Mouse (Mus musculus) lung, postnatal 0 days (tissue): Measurements from ENCODE around the gene Nim1k.

ENCODE experiments used
- CTCF ChIP-seq: IDR thresholded peaks from 2 replicates; pipeline ENCODE4 v1.5.1; 2016; ENCODE audit warnings: antibody characterized with exemption, mild to moderate bottlenecking
- EP300 ChIP-seq: IDR thresholded peaks from 2 replicates; pipeline ENCODE4 v1.6.1; 2016; ENCODE audit warnings: antibody characterized with exemption, mild to moderate bottlenecking, control low read depth

GRCm38 (mm10) chr13:119723368-119723767 is 32.3 kb downstream of the Nim1k start:
- TF ChIP-seq CTCF (no peak), EP300 (no peak)
